Mouse (Mus musculus) E14TG2a.4 (cell line): ENCODE results near the gene Eral1.

Experiments used
- H3K27me3 ChIP-seq: 2 replicates; pipeline ENCODE4 v1.6.1; 2014; ENCODE audit warnings: low read length, control low read depth; ENCODE audit not compliant: insufficient read depth
- H3K36me3 ChIP-seq: 2 replicates; pipeline ENCODE4 v1.6.1; 2014; ENCODE audit warnings: low read length, control low read depth; ENCODE audit not compliant: insufficient read depth
- H3K4me1 ChIP-seq: replicated peaks from 2 replicates; pipeline ENCODE4 v1.6.1; 2014; ENCODE audit warnings: low read depth, low read length, control low read depth
- H3K4me3 ChIP-seq: replicated peaks from 2 replicates; pipeline ENCODE4 v1.5.1; 2014; ENCODE audit warnings: mild to moderate bottlenecking, low read length
- H3K9me3 ChIP-seq: 2 replicates; pipeline ENCODE4 v1.6.1; 2014; ENCODE audit warnings: low read length, control low read depth
- CTCF ChIP-seq: conservative IDR thresholded peaks from 2 replicates; pipeline ENCODE4 v1.5.1; 2014; ENCODE audit warnings: low read length
- NANOG ChIP-seq: IDR thresholded peaks from 2 replicates; pipeline ENCODE4 v1.6.1; 2014; ENCODE audit warnings: borderline replicate concordance, low read length, mixed read lengths
- POU5F1 ChIP-seq: IDR thresholded peaks from 2 replicates; pipeline ENCODE4 v1.6.1; 2014; ENCODE audit warnings: low read length, borderline replicate concordance

Gene Eral1

DNA sequence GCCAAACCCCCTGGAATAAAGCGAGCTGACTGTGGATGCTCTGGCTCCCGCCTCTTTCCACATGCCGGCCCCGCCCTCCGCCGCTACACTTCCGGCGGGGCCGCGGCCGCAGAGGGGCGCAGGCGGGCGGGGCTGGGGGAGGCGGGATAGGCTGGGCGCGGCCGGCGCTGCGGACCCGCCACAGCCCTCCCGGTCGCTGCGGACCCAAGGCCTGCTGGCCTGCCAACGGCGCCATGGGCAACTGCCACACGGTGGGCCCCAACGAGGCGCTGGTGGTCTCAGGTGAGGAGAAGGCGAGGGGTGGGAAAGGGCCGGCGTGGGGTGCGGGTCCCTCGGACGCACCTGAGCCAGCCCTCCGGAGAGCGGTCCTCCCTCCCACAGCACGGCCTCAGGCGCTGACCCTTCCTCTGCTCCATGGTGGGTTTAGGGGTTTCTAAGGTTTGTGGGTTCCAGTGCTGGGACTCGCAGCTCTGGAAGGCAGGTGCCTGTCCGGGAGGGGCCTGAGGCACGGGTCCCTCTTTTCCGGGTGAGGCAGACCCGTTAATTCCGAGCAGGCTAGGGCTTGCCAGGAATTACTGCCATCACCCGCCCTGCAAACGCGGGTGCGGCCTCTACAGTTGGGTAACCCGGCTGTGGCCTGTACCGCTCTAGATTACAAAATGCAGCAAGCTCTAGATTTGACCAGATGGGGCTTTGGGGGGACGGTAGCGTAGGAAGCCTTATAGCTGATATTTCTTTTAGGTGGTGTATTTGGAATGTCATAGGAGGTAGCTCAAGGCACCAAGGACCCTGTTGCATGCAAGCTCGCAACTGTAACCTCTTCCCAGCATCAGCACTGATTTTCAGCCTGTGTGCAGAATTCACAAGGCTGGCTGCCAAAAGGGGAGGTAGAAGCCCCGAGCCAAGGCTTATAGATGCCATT, 42.1 kb downstream of the Eral1 start, which contains the start of gene Flot2:
Gene Flot2, plus strand, starts transcription at position 101 of the 922 bp plus-strand sequence.
- peaks cover 4% of the 10 kb centered on the region; the same call in 1 of the 2 replicates for H3K9me3 ChIP-seq
- H3K4me3 ChIP-seq: peak within 1 kb of the TSS; percentile 93
- 0 out of 2 replicates have a peak, but pooled peaks cover under 1% of the 10 kb centered on the region for H3K27me3 ChIP-seq
- TF ChIP-seq NANOG: no peak
- no peak for TF ChIP-seq POU5F1
- no peak for TF ChIP-seq CTCF
- H3K36me3 ChIP-seq: peaks cover 42% of the 10 kb centered on the region
- peaks cover 64% of the 10 kb centered on the region for H3K4me1 ChIP-seq

DNA sequence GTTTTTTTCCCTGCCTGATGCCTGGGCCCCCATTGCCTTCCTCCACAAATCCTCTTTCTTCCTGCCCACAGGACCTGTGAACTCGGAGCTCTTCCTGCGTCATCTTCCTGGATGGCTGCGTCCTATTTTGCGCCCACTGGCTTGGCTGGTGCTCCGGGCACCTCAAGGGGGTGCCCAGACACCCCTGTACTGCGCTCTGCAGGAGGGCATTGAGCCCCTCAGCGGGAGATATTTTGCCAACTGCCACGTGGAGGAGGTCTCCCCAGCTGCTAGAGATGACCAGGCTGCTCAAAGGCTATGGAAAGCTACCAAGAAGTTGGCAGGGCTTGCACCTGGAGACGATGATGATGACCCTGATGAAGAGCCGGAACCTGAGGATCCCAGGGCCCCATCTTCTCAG, 43.4 kb downstream of the Eral1 start:
- no peak for TF ChIP-seq POU5F1
- no peak for TF ChIP-seq NANOG
- TF ChIP-seq CTCF: no peak
- peaks cover 70% of the 10 kb centered on the region for H3K4me1 ChIP-seq
- H3K4me3 ChIP-seq: no peak overlapping the region
- H3K36me3 ChIP-seq: peaks cover 42% of the 10 kb centered on the region
- H3K9me3 ChIP-seq: peaks cover 4% of the 10 kb centered on the region; the same call in 1 of the 2 replicates
- peaks cover 3% of the 10 kb centered on the region; the same call in 1 of the 2 replicates for H3K27me3 ChIP-seq

DNA sequence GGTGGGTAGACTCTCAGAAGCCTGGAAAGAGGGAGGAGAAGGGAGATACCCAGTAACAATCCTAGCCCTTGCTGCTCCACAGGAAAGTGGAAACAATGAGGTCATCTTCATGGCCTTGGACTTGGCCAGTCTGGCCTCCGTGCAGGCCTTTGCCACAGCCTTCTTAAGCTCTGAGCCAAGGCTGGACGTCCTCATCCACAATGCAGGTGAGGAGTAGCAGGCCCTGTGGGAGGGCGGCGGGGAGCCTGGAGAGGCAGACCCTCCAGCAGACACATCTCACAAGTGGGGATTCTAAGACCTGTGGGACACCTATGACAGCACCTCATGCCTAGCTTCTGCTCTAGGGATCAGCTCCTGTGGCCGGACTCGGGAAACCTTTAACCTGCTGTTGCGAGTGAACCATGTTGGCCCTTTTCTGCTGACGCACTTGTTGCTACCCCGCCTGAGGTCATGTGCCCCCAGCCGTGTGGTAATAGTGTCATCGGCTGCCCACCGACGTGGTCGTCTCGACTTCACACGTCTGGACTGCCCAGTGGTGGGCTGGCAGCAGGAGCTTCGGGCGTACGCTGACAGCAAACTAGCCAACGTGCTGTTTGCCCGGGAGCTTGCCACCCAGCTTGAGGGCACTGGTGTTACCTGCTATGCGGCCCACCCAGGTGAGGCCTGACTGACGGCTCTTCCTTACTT, 46.1 kb downstream of the Eral1 start:
- peaks cover 77% of the 10 kb centered on the region for H3K4me1 ChIP-seq
- H3K4me3 ChIP-seq: no peak overlapping the region
- no peak for TF ChIP-seq POU5F1
- no peaks in the 10 kb centered on the region for H3K9me3 ChIP-seq
- peaks cover 54% of the 10 kb centered on the region for H3K36me3 ChIP-seq
- peaks cover 3% of the 10 kb centered on the region; the same call in 1 of the 2 replicates for H3K27me3 ChIP-seq

DNA sequence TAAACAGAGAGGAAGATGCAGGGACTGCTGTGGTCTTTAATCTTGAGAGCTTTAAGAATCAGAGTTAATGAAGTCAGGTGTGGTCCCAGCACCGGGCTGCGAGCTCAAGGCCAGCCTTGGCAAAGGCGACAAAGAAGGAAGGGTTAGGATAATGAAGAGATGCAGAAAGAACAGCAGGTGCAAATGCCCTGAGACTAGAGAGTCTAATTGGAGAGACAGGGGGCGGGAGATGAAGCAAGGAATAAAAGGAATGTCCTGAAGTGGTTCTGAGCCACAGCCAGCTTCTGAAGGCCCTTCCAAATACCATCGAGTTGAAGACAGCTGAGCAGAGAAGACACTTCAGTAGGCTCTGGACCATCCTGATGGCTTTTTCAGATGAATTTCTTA, 47.4 kb downstream of the Eral1 start:
- H3K9me3 ChIP-seq: no peaks in the 10 kb centered on the region
- H3K36me3 ChIP-seq: peaks cover 66% of the 10 kb centered on the region
- H3K27me3 ChIP-seq: peaks cover 3% of the 10 kb centered on the region; the same call in 1 of the 2 replicates
- peak overlapping the region; percentile 86 for H3K4me3 ChIP-seq
- TF ChIP-seq NANOG (no peak), POU5F1 (no peak), CTCF (no peak)
- peaks cover 79% of the 10 kb centered on the region for H3K4me1 ChIP-seq

DNA sequence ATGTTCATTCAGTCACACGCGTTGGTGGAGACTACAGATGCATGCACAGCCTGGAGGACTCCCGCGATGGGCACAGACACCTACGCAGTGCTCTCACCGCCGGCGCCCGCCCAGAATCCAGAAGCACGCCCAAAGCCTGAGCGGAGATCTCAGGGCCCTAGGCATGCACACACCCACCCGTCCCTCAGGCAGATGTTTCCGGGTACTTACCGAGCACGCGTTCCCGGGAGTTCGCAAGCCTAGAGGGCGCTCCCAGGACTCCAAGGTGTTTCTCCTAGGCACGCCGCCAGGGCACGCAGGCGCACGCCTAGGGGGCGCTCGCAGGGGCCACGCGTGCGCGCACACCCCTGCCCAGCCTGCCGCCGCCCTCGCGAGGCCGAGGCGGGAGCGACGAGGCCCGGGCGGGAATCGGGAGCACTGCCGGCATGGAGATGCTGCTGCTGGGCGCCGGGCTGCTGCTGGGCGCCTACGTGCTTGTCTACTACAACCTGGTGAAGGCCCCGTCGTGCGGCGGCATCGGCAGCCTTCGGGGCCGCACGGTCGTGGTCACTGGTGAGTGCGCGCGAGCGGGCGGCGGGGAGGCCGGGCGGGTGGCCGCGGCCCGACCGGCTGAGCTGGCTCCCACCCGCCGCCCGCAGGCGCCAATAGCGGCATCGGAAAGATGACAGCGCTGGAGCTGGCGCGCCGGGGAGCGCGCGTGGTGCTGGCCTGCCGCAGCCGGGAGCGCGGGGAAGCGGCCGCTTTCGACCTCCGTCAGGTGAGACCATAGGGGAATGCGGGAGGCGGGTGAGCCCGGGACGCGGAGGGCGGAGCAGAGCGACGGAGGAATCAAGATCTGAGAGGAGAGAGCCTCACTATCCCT, 48.0 kb downstream of the Eral1 start, which contains the start of gene Dhrs13:
Gene Dhrs13, plus strand, starts transcription at position 334 of the 862 bp plus-strand sequence.
- TF ChIP-seq POU5F1: no peak
- TF ChIP-seq NANOG: no peak
- 0 out of 2 replicates have a peak, but pooled peaks have one; percentile 20 for TF ChIP-seq CTCF
- Histone ChIP-seq H3K36me3 (peaks cover 70% of the 10 kb centered on the region), H3K9me3 (no peaks in the 10 kb centered on the region), H3K27me3 (peaks cover 3% of the 10 kb centered on the region; the same call in 1 of the 2 replicates), H3K4me1 (peaks cover 80% of the 10 kb centered on the region), H3K4me3 (peak within 1 kb of the TSS; percentile 86)

DNA sequence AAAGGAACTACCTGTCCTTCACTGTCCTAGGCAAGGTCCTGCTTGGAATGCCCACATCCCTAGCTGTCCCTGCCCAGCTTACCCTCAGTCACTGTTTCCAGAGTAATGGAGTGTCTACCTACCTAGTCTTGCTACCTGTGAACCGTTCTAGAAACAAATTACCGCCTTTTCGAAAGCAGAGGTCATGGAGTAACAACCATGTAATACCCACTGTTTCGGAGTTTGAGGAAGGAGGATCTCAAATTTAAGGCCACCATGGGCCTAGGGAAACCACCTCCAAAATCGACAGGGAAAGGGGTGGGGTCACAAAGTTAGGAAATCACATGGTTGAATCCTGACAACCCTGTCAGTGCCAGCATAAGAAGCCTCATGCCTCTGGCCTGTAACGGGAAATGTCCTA, 48.8 kb downstream of the Eral1 start:
- H3K4me3 ChIP-seq: peak overlapping the region; percentile 86
- TF ChIP-seq POU5F1 (no peak), NANOG (no peak), CTCF (no peak)
- peaks cover 3% of the 10 kb centered on the region; the same call in 1 of the 2 replicates for H3K27me3 ChIP-seq
- peaks cover 71% of the 10 kb centered on the region for H3K36me3 ChIP-seq
- no peaks in the 10 kb centered on the region for H3K9me3 ChIP-seq
- peaks cover 76% of the 10 kb centered on the region for H3K4me1 ChIP-seq

DNA sequence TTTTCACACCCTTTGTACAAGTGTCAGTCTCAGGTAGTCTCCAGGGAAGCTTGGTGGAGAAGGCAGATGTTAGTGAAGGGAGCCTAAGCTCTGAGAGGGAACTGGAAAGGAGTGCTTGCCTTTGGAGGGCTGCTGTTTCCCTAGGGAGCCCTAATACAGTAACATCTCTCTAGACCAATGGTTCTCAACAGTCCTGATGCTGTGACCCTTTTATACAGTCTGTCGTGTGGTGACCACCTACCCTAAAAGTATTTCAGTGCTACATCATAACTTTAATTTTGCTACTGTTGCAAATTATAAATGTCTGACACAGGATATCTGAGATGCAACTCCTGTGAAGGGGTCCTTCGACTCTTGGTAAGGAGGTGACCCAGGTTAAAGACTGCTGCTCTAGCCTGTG, 49.6 kb downstream of the Eral1 start:
- Histone ChIP-seq H3K4me1 (peaks cover 68% of the 10 kb centered on the region), H3K36me3 (peaks cover 71% of the 10 kb centered on the region), H3K9me3 (no peaks in the 10 kb centered on the region), H3K4me3 (no peak overlapping the region), H3K27me3 (peaks cover 3% of the 10 kb centered on the region; the same call in 1 of the 2 replicates)
- TF ChIP-seq POU5F1: no peak
- TF ChIP-seq NANOG: no peak
- TF ChIP-seq CTCF: no peak

DNA sequence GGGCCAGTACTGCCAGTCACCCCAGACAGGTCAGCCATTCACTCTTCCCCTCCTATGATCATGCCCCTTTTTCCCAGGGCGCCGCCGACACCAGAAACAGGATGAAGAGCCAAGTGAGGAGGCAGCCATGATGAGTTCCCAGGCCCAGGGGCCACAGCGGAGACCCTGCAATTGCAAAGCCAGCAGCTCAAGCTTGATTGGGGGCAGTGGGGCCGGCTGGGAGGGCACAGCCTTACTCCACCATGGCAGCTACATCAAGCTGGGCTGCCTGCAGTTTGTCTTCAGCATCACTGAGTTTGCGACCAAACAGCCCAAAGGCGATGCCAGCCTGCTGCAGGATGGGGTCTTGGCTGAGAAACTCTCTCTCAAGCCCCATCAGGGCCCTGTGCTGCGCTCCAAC, 50.9 kb downstream of the Eral1 start:
- H3K27me3 ChIP-seq: peaks cover 3% of the 10 kb centered on the region; the same call in 1 of the 2 replicates
- H3K9me3 ChIP-seq: no peaks in the 10 kb centered on the region
- no peak overlapping the region for H3K4me3 ChIP-seq
- H3K4me1 ChIP-seq: peaks cover 61% of the 10 kb centered on the region
- H3K36me3 ChIP-seq: peaks cover 70% of the 10 kb centered on the region
- TF ChIP-seq NANOG (no peak), CTCF (no peak), POU5F1 (no peak)
